Mouse (Mus musculus) hindbrain, embryonic 10.5 days (tissue): Measurements from ENCODE around the gene Pemt. TPM values are rescaled to one million over a fixed set of nuclear protein-coding genes. Genes with fewer than 3 reads are reported as not detected.

Experiments
- polyA plus RNA-seq: library from polyadenylated mRNA; unstranded; fragments of >200 nt; fragmentation: Nextera tagmentation; extraction: Ambion mirVana; gene quantifications from 2 replicates; pipeline ENCODE4 v1.2.1, GENCODE M21; 2016

The Pemt gene
- polyA plus RNA-seq, 1 experiment from 2014 or later = 9.2 TPM

Other genes with a start within 250 kb of the Pemt start
- 29.6 and 31.0 TPM in 2 replicates for gene Flcn, start 236.5 kb downstream of the Pemt start, polyA plus RNA-seq
- gene Nt5m, start 207.0 kb downstream of the Pemt start, polyA plus RNA-seq = 41.2 and 47.7 TPM in 2 replicates
- 233 and 255 TPM in 2 replicates for gene Cops3, start 206.7 kb downstream of the Pemt start, polyA plus RNA-seq
- gene Med9, start 98.3 kb downstream of the Pemt start, polyA plus RNA-seq = 53.3 and 55.4 TPM in 2 replicates
- 1.6 and 2.9 TPM in 2 replicates for gene Rasd1, start 81.5 kb downstream of the Pemt start, polyA plus RNA-seq
- gene Rai1, start 58.5 kb upstream of the Pemt start, polyA plus RNA-seq = 25.3 and 31.0 TPM in 2 replicates
- gene Srebf1, start 176.1 kb upstream of the Pemt start, polyA plus RNA-seq = 45.0 and 55.8 TPM in 2 replicates